Mouse (Mus musculus) cortical plate, adult 2 months (tissue): ENCODE results near the gene Praf2.

Source experiments
- CTCF ChIP-seq: fragments of 200-500 bp; IDR thresholded peaks from 2 replicates; pipeline ENCODE4 v1.5.1; 2011; ENCODE audit warnings: mild to moderate bottlenecking, control low read depth, low read length; ENCODE audit not compliant: insufficient read depth; ENCODE audit errors: extremely low read depth
- POLR2A ChIP-seq: fragments of 200-500 bp; IDR thresholded peaks from 2 replicates; pipeline ENCODE4 v1.6.1; 2011; ENCODE audit warnings: mild to moderate bottlenecking, low read length, control low read depth; ENCODE audit not compliant: insufficient read depth; ENCODE audit errors: extremely low read depth

DNA sequence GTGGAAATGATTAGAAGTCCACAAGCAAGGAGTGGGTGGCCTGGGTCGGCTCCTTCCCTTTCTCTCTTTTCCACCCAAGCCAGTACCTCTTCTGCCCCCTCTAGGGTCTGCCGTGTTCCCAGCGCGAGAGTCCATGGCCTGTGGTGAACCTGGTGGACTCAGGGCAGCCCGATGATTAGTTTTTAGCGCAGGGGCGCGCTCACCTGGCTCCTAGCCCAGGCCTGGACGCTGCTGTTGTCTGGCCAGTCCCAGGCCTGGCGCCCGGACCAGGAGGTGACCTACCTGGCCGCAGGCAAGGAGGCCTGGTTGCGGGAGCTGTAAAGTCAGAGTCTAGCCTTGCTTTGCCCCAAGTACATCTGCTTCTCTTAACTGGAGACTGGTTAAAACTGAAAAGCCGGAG lies 47.4 kb upstream of the Praf2 start, which contains the start of gene Magix:
- no peak for TF ChIP-seq POLR2A
- no peak for TF ChIP-seq CTCF
